Mouse (Mus musculus): ENCODE results near the gene Cbx1.
"Not testable (repeated sequence)": the region's sequence is repeated elsewhere in the genome, so short reads cannot be mapped to it uniquely, and the experiment has no call there.

Gene Cbx1

GRCm38 (mm10) chr11:96843627-96844026, 54.7 kb downstream of the Cbx1 start:
- DNase-seq = no peak

- no peak for DNase-seq
Observed at GRCm38 (mm10) chr11:96847240-96847639, 58.3 kb downstream of the Cbx1 start.

GRCm38 (mm10) chr11:96848694-96849093, 59.8 kb downstream of the Cbx1 start:
- no peak for DNase-seq

- not testable (repeated sequence) for DNase-seq
Observed at GRCm38 (mm10) chr11:96849145-96849544, 60.2 kb downstream of the Cbx1 start.

GRCm38 (mm10) chr11:96849681-96850467, 60.9 kb downstream of the Cbx1 start, which contains the start of gene Copz2:
Gene Copz2, plus strand, starts transcription at chr11:96849870.
- peak; percentile 30 for DNase-seq

DNA sequence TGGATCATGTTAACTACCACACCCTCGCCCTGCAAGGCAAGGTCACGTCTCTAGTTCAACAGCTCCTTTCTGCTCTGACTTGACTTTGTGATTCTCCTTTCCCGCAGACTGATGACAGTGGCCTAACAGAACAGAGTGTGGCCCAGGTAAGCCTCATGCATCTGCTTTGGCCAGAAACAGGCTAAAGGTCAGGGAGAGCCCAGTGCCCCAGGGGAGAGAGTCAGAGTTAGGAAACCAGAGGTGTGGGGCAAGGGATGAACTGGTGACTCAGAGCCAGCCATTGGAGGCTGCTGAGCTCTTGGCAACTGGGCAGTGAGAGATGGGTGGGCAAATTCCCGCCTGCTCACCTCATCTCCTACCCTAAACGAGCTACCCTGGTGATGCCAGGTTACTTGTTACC, 68.5 kb downstream of the Cbx1 start:
- no peak for DNase-seq

All from kidney, adult 9 months (tissue).